Mouse (Mus musculus) testis, postnatal 10 days (tissue): ENCODE results near the gene Olfr1126.
"Not testable (repeated sequence)": the region's sequence is repeated elsewhere in the genome, so short reads cannot be mapped to it uniquely, and the experiment has no call there.

Experiments
- DNase-seq: peaks from one replicate; pipeline ENCODE4 v3.0.0; 2021; ENCODE audit warnings: low spot score

The Olfr1126 gene

DNA sequence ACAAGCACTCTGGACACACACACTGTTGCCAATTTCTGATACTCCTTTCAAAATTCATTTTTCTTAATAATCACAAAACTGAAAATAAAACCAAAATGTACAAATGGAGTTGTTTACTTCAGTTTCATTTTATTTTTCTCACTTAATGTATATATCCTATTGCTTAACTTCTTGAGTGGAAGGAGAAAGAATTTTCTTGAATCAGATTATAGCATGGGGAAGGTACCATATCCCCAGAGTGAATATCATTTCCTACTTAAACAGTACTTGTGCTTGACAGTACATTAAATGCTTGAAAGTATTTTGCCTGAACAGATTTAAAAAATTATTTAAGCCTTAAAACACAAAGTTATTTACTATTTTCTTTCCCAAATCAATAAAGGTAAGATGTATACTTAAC lies at the start of gene Olfr1126:
Olfr1126 (plus strand) TSS at position 301 of the 400 bp plus-strand sequence.
- DNase-seq = no peak

DNA sequence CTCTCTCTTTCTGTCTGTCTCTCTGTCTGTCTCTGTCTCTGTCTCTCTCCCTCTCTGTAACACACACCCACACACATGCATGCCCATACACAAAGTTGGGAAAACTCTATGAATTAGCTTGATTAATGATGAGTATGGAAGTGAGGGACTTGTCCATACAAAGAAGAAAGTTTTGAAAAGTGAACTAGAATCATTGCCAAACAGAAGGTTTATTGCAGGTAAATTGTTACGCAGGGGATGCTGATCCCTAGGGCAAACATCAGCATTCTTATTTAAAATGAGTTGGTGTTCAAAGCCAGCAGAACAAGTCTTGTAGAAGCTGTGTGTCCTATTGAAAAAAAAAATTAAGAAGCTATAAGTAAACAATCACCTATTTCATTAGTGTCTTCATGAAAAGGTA lies 37.4 kb upstream of the Olfr1126 start, which contains the start of gene Olfr1123:
Olfr1123 (plus strand) TSS at position 301 of the 400 bp plus-strand sequence.
- no peak for DNase-seq

DNA sequence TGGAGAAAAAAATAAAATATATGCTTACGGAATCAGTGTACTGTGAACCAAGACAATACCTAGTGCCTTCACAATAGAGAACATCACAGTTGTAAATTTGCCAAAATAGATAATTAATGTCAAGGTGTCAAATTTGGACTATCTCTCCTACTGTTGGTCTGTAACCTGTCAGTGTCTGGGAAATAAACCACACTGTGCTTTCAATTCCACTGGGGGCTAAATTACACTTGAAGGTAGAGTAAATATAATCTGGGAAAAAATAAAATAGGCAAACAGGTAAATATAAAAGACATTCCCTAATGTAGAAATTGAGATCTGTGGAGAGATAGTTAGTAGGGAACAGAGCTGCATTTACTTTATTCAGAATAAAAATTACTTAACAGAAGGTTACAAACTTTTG lies 23.8 kb upstream of the Olfr1126 start, which contains the start of gene Olfr1124:
Olfr1124 (plus strand) TSS at position 301 of the 400 bp plus-strand sequence.
- no peak for DNase-seq

DNA sequence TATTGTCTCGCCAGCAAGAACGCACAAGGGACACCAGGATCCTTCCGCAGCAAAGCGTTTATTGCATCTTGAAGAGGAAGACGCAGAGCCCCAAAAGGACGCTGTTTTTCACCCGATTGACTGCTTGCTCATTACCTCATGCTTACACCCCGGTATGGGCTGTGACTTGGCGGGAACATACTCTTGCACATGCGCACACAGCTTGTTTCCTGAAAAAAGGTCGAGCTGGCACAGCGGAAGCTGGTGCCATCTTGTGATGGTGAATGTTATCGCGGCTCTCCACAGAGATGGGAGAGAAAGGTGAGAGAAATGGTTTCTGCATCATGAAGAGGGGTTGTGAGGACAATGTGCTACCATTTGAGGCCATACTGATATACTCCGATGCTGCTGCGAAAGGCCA lies 16.0 kb upstream of the Olfr1126 start:
- no peak for DNase-seq

DNA sequence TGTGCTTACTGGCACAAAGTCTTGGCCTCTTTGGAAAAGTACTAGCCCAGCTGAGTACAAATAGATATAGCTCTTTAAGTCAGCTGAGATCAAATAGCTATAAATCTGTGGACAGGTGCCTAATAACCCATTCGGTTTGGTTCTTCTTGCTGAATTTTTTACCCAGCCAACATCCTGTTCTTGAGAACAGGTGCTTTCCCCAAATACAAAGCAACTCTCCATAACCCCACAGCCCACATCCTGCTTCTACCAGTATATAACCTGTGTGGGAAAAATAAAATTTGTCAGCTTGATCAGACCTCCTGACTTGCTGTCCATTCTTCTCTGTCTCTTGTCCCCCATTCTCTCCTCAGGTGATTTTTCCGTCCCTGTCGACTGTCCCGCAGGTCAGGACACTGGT lies 8.0 kb downstream of the Olfr1126 start:
- no peak for DNase-seq

DNA sequence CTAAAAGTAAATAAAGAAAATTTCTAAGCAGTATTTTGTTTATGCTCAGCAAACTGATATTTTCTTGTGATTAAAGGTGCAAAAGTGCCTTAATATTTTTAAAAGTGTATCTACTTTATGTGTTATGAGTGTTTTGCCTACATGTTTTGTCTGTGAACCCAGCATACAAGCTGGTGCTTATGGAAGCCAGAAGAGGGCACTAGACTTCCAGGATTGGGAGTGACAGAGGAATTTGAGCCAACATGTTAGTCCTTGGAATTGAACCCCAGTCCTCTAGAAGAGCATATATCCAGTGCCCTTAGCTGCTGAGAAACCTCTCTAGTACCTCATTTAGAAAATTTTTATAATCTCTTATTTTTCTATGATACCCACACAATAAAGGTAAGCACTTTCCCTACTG lies 26.4 kb downstream of the Olfr1126 start:
- DNase-seq = no peak

DNA sequence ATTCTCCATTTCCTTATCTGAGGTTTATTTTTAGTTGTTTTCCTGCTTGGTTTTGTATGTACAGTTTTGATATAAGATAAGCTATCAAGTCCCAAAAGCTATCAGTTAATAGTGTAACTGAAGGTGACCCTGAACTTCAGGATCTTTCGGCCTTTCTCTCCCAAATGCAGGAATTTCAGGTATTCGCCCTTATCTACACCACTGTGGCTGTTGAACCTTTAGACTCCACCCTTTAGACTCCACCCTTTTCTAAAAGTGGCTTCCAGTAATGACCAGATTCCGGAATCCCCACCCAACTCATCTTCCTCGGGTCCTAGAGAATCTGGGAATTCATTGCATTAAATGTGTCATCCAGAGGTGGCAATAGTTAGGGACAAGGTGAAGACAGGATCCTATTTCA lies 27.4 kb downstream of the Olfr1126 start:
- DNase-seq = no peak

DNA sequence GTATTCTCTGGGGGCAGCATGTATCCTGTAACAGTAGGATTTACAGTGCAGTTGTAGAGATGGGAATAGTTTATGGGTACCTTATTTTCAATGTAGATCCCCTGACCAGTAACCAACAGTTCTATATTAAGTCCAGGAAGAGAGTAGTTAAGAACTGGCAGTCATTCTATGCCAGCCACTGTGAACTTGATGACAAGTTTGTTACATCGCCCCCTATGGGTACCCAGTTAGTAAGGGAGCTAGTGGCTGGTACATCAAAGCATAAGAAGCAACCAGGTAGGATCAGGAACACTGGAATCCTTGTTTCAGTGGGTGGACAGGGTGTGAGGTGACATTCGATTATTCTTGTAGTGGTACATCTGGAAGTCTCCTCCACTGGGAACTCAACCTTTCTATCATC lies 28.5 kb downstream of the Olfr1126 start:
- no peak for DNase-seq

DNA sequence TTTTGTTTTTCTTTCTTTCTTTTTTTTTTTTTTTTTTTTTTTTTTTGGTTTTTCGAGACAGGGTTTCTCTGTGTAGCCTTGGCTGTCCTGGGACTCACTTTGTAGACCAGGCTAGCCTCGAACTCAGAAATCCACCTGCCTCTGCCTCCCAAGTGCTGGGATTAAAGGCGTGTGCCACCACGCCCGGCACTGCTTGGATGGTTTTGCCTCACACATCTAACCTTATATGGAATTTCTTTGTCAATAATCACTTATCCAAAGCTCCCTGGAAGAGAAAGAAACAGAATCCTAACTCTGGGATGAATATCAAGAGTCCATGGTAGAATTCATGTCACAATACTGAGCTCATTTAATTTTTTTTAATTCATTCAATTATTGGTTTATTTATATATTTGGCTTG lies 43.2 kb downstream of the Olfr1126 start, which contains the start of gene Pramel7:
Pramel7 (minus strand) TSS at position 101 of the 400 bp plus-strand sequence.
- DNase-seq = not testable (repeated sequence)

DNA sequence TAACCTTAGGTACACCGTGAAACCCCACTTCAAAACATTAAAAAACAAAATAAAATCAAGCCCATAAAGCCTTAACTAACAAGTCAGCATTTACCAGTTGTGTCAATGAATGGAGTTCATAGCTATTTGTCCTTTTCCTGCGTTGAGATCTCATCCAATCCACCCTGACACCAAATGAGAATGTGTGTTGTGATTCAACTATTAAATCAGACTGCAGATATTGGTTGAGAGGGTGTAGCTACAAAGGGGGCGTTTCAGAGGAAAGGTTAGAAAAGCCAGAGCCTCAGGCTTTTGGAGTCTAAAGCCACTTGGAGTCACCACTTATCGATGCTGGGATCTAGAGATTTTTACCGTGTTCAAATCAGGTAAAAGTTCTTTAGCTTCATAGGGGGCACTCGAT lies 52.5 kb downstream of the Olfr1126 start, which contains the start of gene Pramel6:
Pramel6 (plus strand) TSS at position 301 of the 400 bp plus-strand sequence.
- DNase-seq = no peak
